Mouse (Mus musculus) cerebellum, postnatal 36 days (tissue): Measurements from ENCODE around the gene Snrpa.
A peak's percentile ranks its signal among the peaks of the same experiment; 100 is the strongest.

Experiments used
- DNase-seq, 2 experiments: peaks; one replicate each; pipeline ENCODE4 v3.0.0; 2021 to 2022; ENCODE audit warnings: mixed read lengths in 2 of 2

Gene Snrpa

GRCm38 (mm10) chr7:27198355-27198754, 2.3 kb upstream of the Snrpa start:
- DNase-seq, result no peak

GRCm38 (mm10) chr7:27197634-27198033, 1.6 kb upstream of the Snrpa start:
- DNase-seq, result no peak

- no peak for DNase-seq
These were observed 1.1 kb upstream of the Snrpa start for GRCm38 (mm10) chr7:27197136-27197535.

- DNase-seq, result no peak
These were observed 2.3 kb downstream of the Snrpa start for GRCm38 (mm10) chr7:27193731-27194130.

- no peak for DNase-seq
These were observed 3.6 kb downstream of the Snrpa start for GRCm38 (mm10) chr7:27192434-27192833.

GRCm38 (mm10) chr7:27189271-27189931, 6.7 kb downstream of the Snrpa start:
- no peak for DNase-seq

- DNase-seq, result no peak
These were observed 10.1 kb downstream of the Snrpa start for GRCm38 (mm10) chr7:27185986-27186385.

- DNase-seq, result no peak
These were observed 11.1 kb downstream of the Snrpa start for GRCm38 (mm10) chr7:27184964-27185363.

GRCm38 (mm10) chr7:27182498-27182897, 13.6 kb downstream of the Snrpa start:
- DNase-seq, result no peak

- DNase-seq, result no peak
These were observed 15.0 kb downstream of the Snrpa start, which contains the start of the genes Gm21983 and Mia for GRCm38 (mm10) chr7:27180837-27181695. Gene Gm21983, minus strand, starts transcription at chr7:27181086. Gene Mia, minus strand, starts transcription at chr7:27181157.

GRCm38 (mm10) chr7:27180036-27180435, 16.0 kb downstream of the Snrpa start:
- peak in 1 of 2 experiments; percentile 29 for DNase-seq

GRCm38 (mm10) chr7:27179217-27179918, 16.7 kb downstream of the Snrpa start:
- DNase-seq, result no peak

GRCm38 (mm10) chr7:27178324-27179216, 17.5 kb downstream of the Snrpa start, which contains the start of gene Rab4b:
Gene Rab4b, minus strand, starts transcription at chr7:27178896.
- peak; percentile 99 for DNase-seq

GRCm38 (mm10) chr7:27177942-27178323, 18.1 kb downstream of the Snrpa start:
- DNase-seq, result no peak

GRCm38 (mm10) chr7:27174896-27175295, 21.2 kb downstream of the Snrpa start:
- DNase-seq, result no peak

GRCm38 (mm10) chr7:27174496-27174895, 21.6 kb downstream of the Snrpa start:
- no peak for DNase-seq

GRCm38 (mm10) chr7:27170981-27171380, 25.1 kb downstream of the Snrpa start:
- DNase-seq, result no peak

- no peak for DNase-seq
These were observed 27.7 kb downstream of the Snrpa start for GRCm38 (mm10) chr7:27168371-27168770.

GRCm38 (mm10) chr7:27167475-27168094, 28.5 kb downstream of the Snrpa start:
- DNase-seq, result no peak

- DNase-seq, result peak; percentile 95 to 97
These were observed 29.2 kb downstream of the Snrpa start, which contains the start of gene Egln2 for GRCm38 (mm10) chr7:27166614-27167474. Gene Egln2, minus strand, starts transcription at chr7:27166802.

- DNase-seq, result peak; percentile 72 to 81
These were observed 29.9 kb downstream of the Snrpa start for GRCm38 (mm10) chr7:27166229-27166613.
